Comparison of ENCODE assay signal across 27 mouse cellular contexts in the genomic region with DNA sequence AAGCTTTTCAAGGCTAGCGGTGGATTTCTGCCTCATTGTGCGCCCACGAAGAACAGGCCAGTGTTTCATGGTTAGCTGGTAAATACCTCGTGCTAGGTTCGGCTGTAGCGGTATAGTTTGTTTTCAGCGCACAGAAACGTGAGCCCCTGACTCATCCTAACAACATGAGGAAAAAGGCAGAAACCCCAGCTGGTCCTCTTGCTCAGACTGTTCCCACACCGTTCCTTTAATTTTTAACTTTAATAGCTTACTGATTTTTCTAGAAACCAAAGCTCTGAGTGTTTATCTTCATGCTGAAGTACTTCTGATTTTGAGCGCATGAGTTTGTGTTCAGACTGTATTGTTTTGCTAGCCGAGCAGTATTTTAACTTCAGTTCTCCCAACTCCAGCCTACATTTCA.
DNase-seq lines count a peak whose midpoint lies in the region; ATAC-seq and TF ChIP-seq lines count a peak whose summit lies in the region.
"Had no signal": no experiment of that assay in that cellular context is flagged by ENCODE, and none has a peak within 500 bp of the region (broad histone marks: within the 10 kb centered on the region; RNA-seq: fewer than 3 reads in every experiment).

No protein-coding gene starts in this region.

- H3K4me3 ChIP-seq in kidney, postnatal 0 days (replicated peaks; ENCODE audit: low read depth, low read length) = no peak overlapping the region
- no peak overlapping the region for H3K4me3 ChIP-seq in midbrain, embryonic 13.5 days (replicated peaks)
- H3K4me3 ChIP-seq in midbrain, postnatal 0 days (ENCODE audit: low read depth, low read length) = no peak overlapping the region
- H3K4me3 ChIP-seq: forebrain, embryonic 13.5 days; hindbrain, embryonic 10.5 days; hindbrain, embryonic 15.5 days; left cerebral cortex, adult 2 months; limb, embryonic 12.5 days; liver, embryonic 15.5 days; midbrain, embryonic 12.5 days; neural tube, embryonic 15.5 days; stomach, embryonic 15.5 days had no signal

- H3K36me3 ChIP-seq in kidney, postnatal 0 days (ENCODE audit: insufficient read depth, low read length) = no peaks in the 10 kb centered on the region
- H3K36me3 ChIP-seq in midbrain, embryonic 13.5 days = no peaks in the 10 kb centered on the region
- no peaks in the 10 kb centered on the region for H3K36me3 ChIP-seq in midbrain, postnatal 0 days (ENCODE audit: insufficient read depth, low read length)
- H3K36me3 ChIP-seq: hindbrain, embryonic 10.5 days; hindbrain, embryonic 15.5 days; limb, embryonic 12.5 days; liver, embryonic 15.5 days; midbrain, embryonic 12.5 days; neural tube, embryonic 15.5 days; stomach, embryonic 15.5 days had no signal

- ATAC-seq in Patski = peak; percentile 93
- peak; percentile 73 for ATAC-seq in kidney, postnatal 0 days (replicated peaks; ENCODE audit: low FRiP score, low read depth)
- no peak for ATAC-seq in midbrain, embryonic 13.5 days
- ATAC-seq in megakaryocyte-erythroid progenitor cell, adult 5-6 weeks (replicated peaks; ENCODE audit: low FRiP score, low TSS enrichment, poor library complexity, severe bottlenecking) = no peak
- ATAC-seq in midbrain, postnatal 0 days (ENCODE audit: low FRiP score) = no peak
- ATAC-seq: forebrain, embryonic 13.5 days; inflammation-experienced regulatory T-cells, adult 6 months had no signal

- peak overlapping the region; percentile 51 for H3K27ac ChIP-seq in kidney, postnatal 0 days
- H3K27ac ChIP-seq in midbrain, embryonic 13.5 days = no peak overlapping the region
- no peak overlapping the region for H3K27ac ChIP-seq in midbrain, postnatal 0 days (ENCODE audit: low read depth, low read length)
- H3K27ac ChIP-seq: forebrain, embryonic 13.5 days; hindbrain, embryonic 10.5 days; hindbrain, embryonic 15.5 days; left cerebral cortex, adult 2 months; limb, embryonic 12.5 days; liver, embryonic 15.5 days; midbrain, embryonic 12.5 days; neural tube, embryonic 15.5 days; stomach, embryonic 15.5 days had no signal

- no peaks in the 10 kb centered on the region for H3K27me3 ChIP-seq in Patski
- no peaks in the 10 kb centered on the region for H3K27me3 ChIP-seq in kidney, postnatal 0 days (ENCODE audit: insufficient read depth, low read length)
- no peaks in the 10 kb centered on the region for H3K27me3 ChIP-seq in midbrain, embryonic 13.5 days
- H3K27me3 ChIP-seq in midbrain, postnatal 0 days (ENCODE audit: insufficient read depth, low read length) = no peaks in the 10 kb centered on the region
- H3K27me3 ChIP-seq: forebrain, embryonic 13.5 days; hindbrain, embryonic 15.5 days; limb, embryonic 12.5 days; liver, embryonic 15.5 days; midbrain, embryonic 12.5 days; neural tube, embryonic 15.5 days; stomach, embryonic 15.5 days had no signal

- no peak overlapping the region for H3K4me2 ChIP-seq in kidney, postnatal 0 days (ENCODE audit: low read length)
- H3K4me2 ChIP-seq in midbrain, embryonic 13.5 days (replicated peaks) = no peak overlapping the region
- H3K4me2 ChIP-seq in midbrain, postnatal 0 days (ENCODE audit: low read depth, low read length, poor library complexity, severe bottlenecking) = no peak overlapping the region
- H3K4me2 ChIP-seq: forebrain, embryonic 13.5 days; hindbrain, embryonic 15.5 days; limb, embryonic 12.5 days; liver, embryonic 15.5 days; midbrain, embryonic 12.5 days; neural tube, embryonic 15.5 days; stomach, embryonic 15.5 days had no signal

- no peaks in the 10 kb centered on the region for H3K4me1 ChIP-seq in kidney, postnatal 0 days (replicated peaks; ENCODE audit: insufficient read depth, low read length)
- H3K4me1 ChIP-seq in midbrain, embryonic 13.5 days (replicated peaks) = no peaks in the 10 kb centered on the region
- no peaks in the 10 kb centered on the region for H3K4me1 ChIP-seq in midbrain, postnatal 0 days (ENCODE audit: insufficient read depth, low read length)
- H3K4me1 ChIP-seq: forebrain, embryonic 13.5 days; hindbrain, embryonic 10.5 days; hindbrain, embryonic 15.5 days; limb, embryonic 12.5 days; liver, embryonic 15.5 days; midbrain, embryonic 12.5 days; neural tube, embryonic 15.5 days; stomach, embryonic 15.5 days had no signal

- TF ChIP-seq CTCF in Patski (IDR thresholded peaks at IDR 0.05) = no peak
- no peak for TF ChIP-seq CTCF in kidney, postnatal 0 days (IDR thresholded peaks at IDR 0.05; ENCODE audit: low read depth)
- TF ChIP-seq CTCF in midbrain, postnatal 0 days (IDR thresholded peaks at IDR 0.05) = no peak

- CTCF ChIA-PET in Patski (lab: Charles Lee) = interaction anchor here (2.1 to 2.9 kb wide), 2 partner anchors 10 kb away, joined by 9 to 14 read pairs; no protein-coding TSS in a partner anchor

- no peaks in the 10 kb centered on the region for H3K9me3 ChIP-seq in kidney, postnatal 0 days (replicated peaks; ENCODE audit: low read length)
- no peaks in the 10 kb centered on the region for H3K9me3 ChIP-seq in midbrain, embryonic 13.5 days
- no peaks in the 10 kb centered on the region for H3K9me3 ChIP-seq in midbrain, postnatal 0 days (ENCODE audit: low read length)
- H3K9me3 ChIP-seq: forebrain, embryonic 13.5 days; hindbrain, embryonic 10.5 days; hindbrain, embryonic 15.5 days; limb, embryonic 12.5 days; liver, embryonic 15.5 days; midbrain, embryonic 12.5 days; neural tube, embryonic 15.5 days; stomach, embryonic 15.5 days had no signal

- DNase-seq in kidney, adult 18-20 months = peak; percentile 32
- no peak for DNase-seq in kidney, postnatal 10 days
- peak; percentile 73 for DNase-seq in Patski (ENCODE audit: low read depth, low spot score)
- peak; percentile 15 to 43 for DNase-seq in kidney, adult 8-10 months
- DNase-seq in kidney, postnatal 0 days (ENCODE audit: low spot score) = peak; percentile 28
- DNase-seq in midbrain, postnatal 0 days (ENCODE audit: low spot score) = no peak
- DNase-seq: adrenal gland, postnatal 25 days; cerebellum, adult 2 months; cerebellum, postnatal 14 days; gastrocnemius, postnatal 14 days; heart, postnatal 14 days; lung, postnatal 14 days; right cerebral cortex, postnatal 25 days; thymus, adult 18-20 months; thymus, postnatal 25 days had no signal

- in situ Hi-C loops in Patski (cut with MboI; ENCODE audit: low pct_unique_long_range_greater_than_20kb) = loop anchor here (5.0 kb wide), 1 partner anchor 433 kb away; no protein-coding TSS in a partner anchor

- no peak overlapping the region for H3K9ac ChIP-seq in kidney, postnatal 0 days (ENCODE audit: low read depth, low read length)
- no peak overlapping the region for H3K9ac ChIP-seq in midbrain, embryonic 13.5 days (replicated peaks)
- H3K9ac ChIP-seq in midbrain, postnatal 0 days (replicated peaks; ENCODE audit: low read length, poor library complexity, severe bottlenecking) = no peak overlapping the region
- H3K9ac ChIP-seq: forebrain, embryonic 13.5 days; hindbrain, embryonic 15.5 days; limb, embryonic 12.5 days; liver, embryonic 15.5 days; midbrain, embryonic 12.5 days; neural tube, embryonic 15.5 days; stomach, embryonic 15.5 days had no signal

- POLR2A ChIA-PET in Patski (lab: Charles Lee) = no interaction called here

- 59% methylated on average over 11 of the region's 11 CpGs for WGBS in kidney, postnatal 0 days
- WGBS in midbrain, embryonic 13.5 days = 87% methylated on average over 11 of the region's 11 CpGs
- 90% methylated on average over 11 of the region's 11 CpGs for WGBS in midbrain, postnatal 0 days

Comparison
In these comparisons a context has a peak if more than half of its experiments do, and no peak if none do; other contexts are left out.
1. DNase-seq: peak in kidney, adult 18-20 months (single experiment), Patski (single experiment), kidney, adult 8-10 months (2 of 2) and kidney, postnatal 0 days (single experiment); none in kidney, postnatal 10 days (single experiment) and midbrain, postnatal 0 days (single experiment).
2. ATAC-seq: peak in Patski (single experiment) and kidney, postnatal 0 days (single experiment); none in midbrain, embryonic 13.5 days (single experiment), megakaryocyte-erythroid progenitor cell, adult 5-6 weeks (single experiment) and midbrain, postnatal 0 days (single experiment).